Comparison of ENCODE assay signal across 31 mouse cellular contexts in genomic region chr15:78367811-78368210, GRCm38 (mm10). TPM values are rescaled to one million over a fixed set of nuclear protein-coding genes. Genes with fewer than 3 reads are reported as not detected.
DNase-seq lines count a peak whose midpoint lies in the region; ATAC-seq lines count a peak whose summit lies in the region.
"Had no signal": no experiment of that assay in that cellular context is flagged by ENCODE, and none has a peak within 500 bp of the region (broad histone marks: within the 10 kb centered on the region; RNA-seq: fewer than 3 reads in every experiment).

No protein-coding gene starts in this region.

- ATAC-seq in heart, embryonic 12.5 days (ENCODE audit: insufficient number of reproducible peaks, low FRiP score) = no peak
- no peak for ATAC-seq in megakaryocyte, adult 5-6 weeks (ENCODE audit: poor library complexity, severe bottlenecking)
- ATAC-seq: forebrain, embryonic 14.5 days; forebrain, embryonic 16.5 days had no signal

- WGBS in heart, embryonic 12.5 days = 63% methylated on average over 3 of the region's 3 CpGs

- H3K4me2 ChIP-seq in heart, embryonic 12.5 days = no peak overlapping the region
- H3K4me2 ChIP-seq: embryonic facial prominence, embryonic 13.5 days; embryonic facial prominence, embryonic 15.5 days; forebrain, embryonic 12.5 days had no signal

- no peak overlapping the region for H3K9ac ChIP-seq in heart, embryonic 12.5 days
- H3K9ac ChIP-seq: embryonic facial prominence, embryonic 13.5 days; embryonic facial prominence, embryonic 15.5 days; forebrain, embryonic 12.5 days had no signal

- H3K27me3 ChIP-seq in heart, embryonic 12.5 days (replicated peaks) = peaks cover 42% of the 10 kb centered on the region

- peak; percentile 68 for DNase-seq in heart, adult 11 months
- peak; percentile 21 to 23 for DNase-seq in left cerebral cortex, postnatal 36 days (ENCODE audit: low spot score in 2 of 2)
- no peak for DNase-seq in left cerebral cortex, postnatal 10 days (ENCODE audit: extremely low spot score in 1 of 2, low spot score in 2 of 2)
- peak; percentile 31 for DNase-seq in right cerebral cortex, adult 18-20 months
- no peak for DNase-seq in right cerebral cortex, postnatal 14 days
- DNase-seq in brain, adult 2 months (ENCODE audit: low read depth, low spot score) = peak; percentile 59
- DNase-seq: adrenal gland, adult 2 months; adrenal gland, postnatal 10 days; adrenal gland, postnatal 25 days; cerebellum, adult 11 months; cerebellum, adult 18-20 months; cerebellum, adult 8-10 months; cerebellum, adult 9-11 months; cerebellum, postnatal 14 days; cerebellum, postnatal 36 days; embryo, embryonic 11 days had no signal

- intact Hi-C loops in left cerebral cortex, postnatal 36 days (cut with DNase I) = no loop called here
- intact Hi-C loops in left cerebral cortex, postnatal 10 days (cut with DNase I) = no loop called here

- no peak overlapping the region for H3K4me3 ChIP-seq in heart, embryonic 12.5 days
- H3K4me3 ChIP-seq: embryonic facial prominence, embryonic 13.5 days; embryonic facial prominence, embryonic 15.5 days; erythroblast, embryonic 14.5 days; forebrain, embryonic 10.5 days; forebrain, embryonic 12.5 days had no signal

- H3K27ac ChIP-seq in heart, embryonic 12.5 days (ENCODE audit: poor library complexity, severe bottlenecking) = no peak overlapping the region
- H3K27ac ChIP-seq: embryonic facial prominence, embryonic 13.5 days; embryonic facial prominence, embryonic 15.5 days; forebrain, embryonic 10.5 days; forebrain, embryonic 12.5 days had no signal

- no peaks in the 10 kb centered on the region for H3K36me3 ChIP-seq in heart, embryonic 12.5 days
- H3K36me3 ChIP-seq: embryonic facial prominence, embryonic 13.5 days; embryonic facial prominence, embryonic 15.5 days; forebrain, embryonic 10.5 days; forebrain, embryonic 12.5 days had no signal

- H3K4me1 ChIP-seq in heart, embryonic 12.5 days (replicated peaks) = peaks cover 5% of the 10 kb centered on the region
- H3K4me1 ChIP-seq: embryonic facial prominence, embryonic 13.5 days; embryonic facial prominence, embryonic 15.5 days; forebrain, embryonic 12.5 days had no signal

- H3K9me3 ChIP-seq in heart, embryonic 12.5 days (replicated peaks) = no peaks in the 10 kb centered on the region; the same call in 1 of the 2 replicates
- H3K9me3 ChIP-seq: embryonic facial prominence, embryonic 13.5 days; embryonic facial prominence, embryonic 15.5 days; forebrain, embryonic 10.5 days; forebrain, embryonic 12.5 days had no signal

RNA-seq across cellular contexts. Expression of gene Tex33, which starts 27.9 kb away (rescaled TPM):
- not detected in 2 replicates for polyA plus RNA-seq in heart, embryonic 12.5 days (2016; fragmentation: Nextera tagmentation; extraction: Ambion mirVana)
- not detected for total RNA-seq in left cerebral cortex, postnatal 36 days (2021)
- total RNA-seq in left cerebral cortex, postnatal 10 days (2021) = under 1 TPM; 0.39 to 0.51 TPM
- not detected in 2 replicates for total RNA-seq in megakaryocyte, adult 5-6 weeks (2015)
- total RNA-seq in megakaryocyte, adult 5-6 weeks (2017) = not detected in 2 replicates
- total RNA-seq: adrenal gland, adult 2 months; adrenal gland, postnatal 10 days; adrenal gland, postnatal 25 days; adrenal gland, postnatal 4 days; common myeloid progenitor, adult 5-6 weeks; ES-E14 had no signal
- polyA plus RNA-seq: adrenal gland, adult 2 months; brain, embryonic 14.5 days; C2C12; embryonic facial prominence, embryonic 11.5 days; embryonic facial prominence, embryonic 13.5 days; erythroblast, embryonic 14.5 days; forebrain, embryonic 10.5 days; forebrain, embryonic 12.5 days; forebrain, embryonic 14.5 days; forebrain, embryonic 16.5 days had no signal

RNA-seq across cellular contexts. Expression of gene Tst, which starts 37.9 kb away (rescaled TPM):
- polyA plus RNA-seq in heart, embryonic 12.5 days (2016; fragmentation: Nextera tagmentation; extraction: Ambion mirVana) = 7.6 and 9.0 TPM in 2 replicates
- 10 to 100 TPM; 28.1 to 36.3 TPM for total RNA-seq in left cerebral cortex, postnatal 36 days (2021)
- total RNA-seq in left cerebral cortex, postnatal 10 days (2021) = 10 to 100 TPM; 33.8 to 42.9 TPM
- total RNA-seq in megakaryocyte, adult 5-6 weeks (2015) = 9.8 and 10.4 TPM in 2 replicates
- 3.3 and 8.8 TPM in 2 replicates for total RNA-seq in megakaryocyte, adult 5-6 weeks (2017)

RNA-seq across cellular contexts. Expression of gene Mpst, which starts 38.4 kb away (rescaled TPM):
- polyA plus RNA-seq in heart, embryonic 12.5 days (2016; fragmentation: Nextera tagmentation; extraction: Ambion mirVana) = 0.32 and 1.1 TPM in 2 replicates
- 10 to 100 TPM; 32.9 to 37.0 TPM for total RNA-seq in left cerebral cortex, postnatal 36 days (2021)
- total RNA-seq in left cerebral cortex, postnatal 10 days (2021) = 10 to 100 TPM; 56.3 to 56.5 TPM
- total RNA-seq in megakaryocyte, adult 5-6 weeks (2015) = 3.8 and 5.9 TPM in 2 replicates
- total RNA-seq in megakaryocyte, adult 5-6 weeks (2017) = 12.9 and 24.2 TPM in 2 replicates

RNA-seq across cellular contexts. Expression of gene Csf2rb, which starts 42.3 kb away (rescaled TPM):
- polyA plus RNA-seq in heart, embryonic 12.5 days (2016; fragmentation: Nextera tagmentation; extraction: Ambion mirVana) = 2.4 and 3.1 TPM in 2 replicates
- 1 to 10 TPM; 1.2 TPM for total RNA-seq in left cerebral cortex, postnatal 36 days (2021)
- 1 to 10 TPM; 2.3 TPM for total RNA-seq in left cerebral cortex, postnatal 10 days (2021)
- total RNA-seq in megakaryocyte, adult 5-6 weeks (2015) = 149 and 170 TPM in 2 replicates
- 140 and 184 TPM in 2 replicates for total RNA-seq in megakaryocyte, adult 5-6 weeks (2017)

Comparison
In these comparisons a context has a peak if more than half of its experiments do, and no peak if none do; other contexts are left out.
1. DNase-seq: peak in heart, adult 11 months (single experiment), left cerebral cortex, postnatal 36 days (2 of 2), right cerebral cortex, adult 18-20 months (single experiment) and brain, adult 2 months (single experiment); none in left cerebral cortex, postnatal 10 days (0 of 2) and right cerebral cortex, postnatal 14 days (single experiment).